Mouse (Mus musculus) brown adipose tissue, adult 24 weeks (tissue): Measurements from ENCODE around the gene Olfr566. TPM values are rescaled to one million over a fixed set of nuclear protein-coding genes. Genes with fewer than 3 reads are reported as not detected.

Source experiments
- H3K27ac ChIP-seq: fragments of 200-500 bp; replicated peaks from 2 replicates; pipeline ENCODE4 v1.5.1; 2012; ENCODE audit warnings: low read depth, mild to moderate bottlenecking, low read length
- H3K4me1 ChIP-seq: fragments of 200-500 bp; 2 replicates; pipeline ENCODE4 v1.6.1; 2012; ENCODE audit warnings: low read length, mixed read lengths; ENCODE audit not compliant: control insufficient read depth, insufficient read depth, insufficient read length
- H3K4me3 ChIP-seq: fragments of 200-500 bp; 2 replicates; pipeline ENCODE4 v1.5.1; 2012; ENCODE audit warnings: low read depth, mild to moderate bottlenecking, low read length, moderate library complexity; ENCODE audit not compliant: insufficient read depth
- polyA plus RNA-seq: library from polyadenylated mRNA; stranded (reverse); fragments of >200 nt; gene quantifications from 2 replicates; pipeline ENCODE4 v1.2.4, GENCODE M21; 2012; ENCODE audit not compliant: missing spikeins, insufficient read depth, insufficient read length

Olfr566 gene
- polyA plus RNA-seq, result not detected in 2 replicates

DNA sequence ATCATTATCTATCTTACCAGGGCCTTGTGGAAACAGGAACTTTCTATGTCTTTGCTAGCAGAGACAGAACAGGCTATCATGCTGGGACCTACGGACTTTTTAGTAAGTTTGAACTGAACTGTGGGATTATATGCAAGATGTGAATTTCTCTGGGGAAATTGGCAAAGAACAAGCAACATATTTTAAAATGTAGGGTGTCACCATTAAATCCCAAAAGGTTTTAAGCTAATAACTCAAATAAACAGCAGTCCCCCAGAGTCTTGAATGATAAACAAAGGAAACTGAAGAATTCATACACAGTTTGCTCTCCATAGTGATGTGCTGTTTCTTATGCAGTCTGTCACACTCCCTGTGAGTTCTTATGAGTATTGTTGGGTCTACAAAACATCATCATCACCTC is at the start of gene Olfr566:
Gene Olfr566 (minus strand): TSS at position 101 of the 400 bp plus-strand sequence.
- H3K27ac ChIP-seq, result no peak within 1 kb of the TSS
- no peak within 1 kb of the TSS for H3K4me3 ChIP-seq
- H3K4me1 ChIP-seq, result no peaks in the 10 kb centered on the region

DNA sequence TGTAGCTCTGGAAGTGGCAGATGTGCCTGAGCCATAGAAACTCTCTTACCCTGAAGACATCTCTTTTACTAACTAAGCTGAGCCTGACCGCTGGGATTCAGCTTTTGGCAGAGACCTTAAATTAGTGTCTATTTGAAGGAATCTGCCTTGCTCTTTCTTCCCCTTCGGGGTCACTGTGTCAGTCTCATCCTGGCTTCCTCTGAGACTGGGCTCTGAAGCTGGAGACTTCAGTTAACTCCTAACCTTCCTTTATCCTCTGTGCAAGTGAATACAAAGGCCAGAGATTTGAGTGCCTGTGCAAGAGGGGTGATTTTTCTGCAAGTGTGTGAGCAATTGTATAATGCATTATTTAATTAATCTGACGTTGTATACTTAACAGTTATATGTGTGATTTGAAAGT is 32.2 kb upstream of the Olfr566 start, which contains the start of gene Olfr569:
Gene Olfr569 (minus strand): TSS at position 101 of the 400 bp plus-strand sequence.
- Histone ChIP-seq H3K4me3 (no peak within 1 kb of the TSS), H3K27ac (no peak within 1 kb of the TSS), H3K4me1 (no peaks in the 10 kb centered on the region)

DNA sequence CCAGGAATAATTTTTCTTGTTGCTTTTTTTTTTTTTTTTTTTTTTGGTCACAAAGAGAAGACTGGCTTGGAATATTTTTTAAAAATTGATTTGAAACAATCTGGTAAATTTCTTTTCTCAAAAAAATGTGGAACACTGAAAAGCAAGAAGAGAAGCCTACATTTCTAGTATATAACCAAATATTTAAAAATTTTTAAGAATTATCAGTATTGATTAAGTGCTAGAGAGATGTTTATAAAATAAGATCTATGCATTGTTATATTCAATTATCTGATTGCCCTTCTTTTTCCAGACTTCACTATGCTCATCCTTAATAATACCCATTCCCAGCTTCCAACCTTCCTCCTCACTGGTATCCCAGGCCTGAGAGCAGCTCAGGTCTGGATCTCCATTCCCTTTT is 18.3 kb upstream of the Olfr566 start, which contains the start of gene Olfr568:
Gene Olfr568 (plus strand): TSS at position 301 of the 400 bp plus-strand sequence.
- no peak within 1 kb of the TSS for H3K4me3 ChIP-seq
- no peak within 1 kb of the TSS for H3K27ac ChIP-seq
- no peaks in the 10 kb centered on the region for H3K4me1 ChIP-seq

DNA sequence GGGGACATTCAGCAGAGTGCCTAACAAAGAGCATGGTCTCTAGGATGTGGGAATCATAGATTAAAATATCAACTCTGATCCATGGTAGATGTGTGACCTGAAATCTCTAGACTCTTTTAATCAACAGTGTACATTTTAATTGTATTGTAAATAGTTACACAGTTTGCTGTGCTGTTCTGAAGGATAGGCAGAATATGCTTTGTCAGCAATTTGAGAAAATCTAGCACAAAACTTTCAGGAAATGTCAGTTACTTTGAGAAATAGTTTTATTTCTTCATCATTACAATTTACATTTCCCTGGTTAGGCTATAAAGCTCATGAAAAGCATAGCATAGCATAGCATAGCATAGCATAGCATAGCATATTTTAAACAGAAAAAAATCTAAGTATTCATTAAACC is 2.8 kb downstream of the Olfr566 start:
- Histone ChIP-seq H3K27ac (no peak overlapping the region), H3K4me3 (no peak overlapping the region), H3K4me1 (no peaks in the 10 kb centered on the region)

Other genes starting within 250 kb of the Olfr566 start
- gene Olfr553, start 240.5 kb downstream of the Olfr566 start, polyA plus RNA-seq, result not detected in 2 replicates
- not detected in 2 replicates for gene Olfr554, start 220.3 kb downstream of the Olfr566 start, polyA plus RNA-seq
- not detected in 2 replicates for gene Olfr555, start 199.9 kb downstream of the Olfr566 start, polyA plus RNA-seq
- gene Olfr556, start 193.9 kb downstream of the Olfr566 start, polyA plus RNA-seq, result not detected in 2 replicates
- 6.3 and 7.5 TPM in 2 replicates for gene Trim68, start 171.4 kb downstream of the Olfr566 start, polyA plus RNA-seq
- not detected in 2 replicates for gene Olfr557, start 162.9 kb downstream of the Olfr566 start, polyA plus RNA-seq
- 1.3 and 2.3 TPM in 2 replicates for gene Olfr558, start 156.6 kb downstream of the Olfr566 start, polyA plus RNA-seq
- not detected in 2 replicates for gene Olfr33, start 139.7 kb downstream of the Olfr566 start, polyA plus RNA-seq
- not detected in 2 replicates for gene Olfr559, start 131.3 kb downstream of the Olfr566 start, polyA plus RNA-seq
- not detected in 2 replicates for gene Olfr560, start 99.4 kb downstream of the Olfr566 start, polyA plus RNA-seq
- 1.3 TPM in 1 of 2 replicates, not detected in the other for gene Olfr78, start 99.3 kb downstream of the Olfr566 start, polyA plus RNA-seq
- not detected in 2 replicates for gene Olfr561, start 87.5 kb downstream of the Olfr566 start, polyA plus RNA-seq
- gene Olfr564, start 55.3 kb downstream of the Olfr566 start, polyA plus RNA-seq, result not detected in 2 replicates
- gene Olfr568, start 18.4 kb upstream of the Olfr566 start, polyA plus RNA-seq, result not detected in 2 replicates
- not detected in 2 replicates for gene Olfr569, start 32.1 kb upstream of the Olfr566 start, polyA plus RNA-seq
- not detected in 2 replicates for gene Olfr570, start 35.8 kb upstream of the Olfr566 start, polyA plus RNA-seq
- 0.28 TPM in 1 of 2 replicates, not detected in the other for gene Olfr571, start 58.8 kb upstream of the Olfr566 start, polyA plus RNA-seq
- not detected in 2 replicates for gene Olfr572, start 65.6 kb upstream of the Olfr566 start, polyA plus RNA-seq
- not detected in 2 replicates for gene Olfr573-ps1, start 83.8 kb upstream of the Olfr566 start, polyA plus RNA-seq
- not detected in 2 replicates for gene Olfr574, start 89.7 kb upstream of the Olfr566 start, polyA plus RNA-seq
- gene Olfr575, start 100.0 kb upstream of the Olfr566 start, polyA plus RNA-seq, result not detected in 2 replicates
- not detected in 2 replicates for gene Olfr576, start 103.9 kb upstream of the Olfr566 start, polyA plus RNA-seq
- not detected in 2 replicates for gene Olfr577, start 117.2 kb upstream of the Olfr566 start, polyA plus RNA-seq
- not detected in 2 replicates for gene Olfr578, start 130.6 kb upstream of the Olfr566 start, polyA plus RNA-seq
- not detected in 2 replicates for gene Olfr582, start 179.3 kb upstream of the Olfr566 start, polyA plus RNA-seq
- gene Olfr583, start 192.5 kb upstream of the Olfr566 start, polyA plus RNA-seq, result not detected in 2 replicates
- gene Olfr584, start 223.1 kb upstream of the Olfr566 start, polyA plus RNA-seq, result not detected in 2 replicates
- not detected in 2 replicates for gene Olfr585, start 239.0 kb upstream of the Olfr566 start, polyA plus RNA-seq